Mouse (Mus musculus): Measurements from ENCODE around the gene Cnnm2. TPM values are rescaled to one million over a fixed set of nuclear protein-coding genes. Genes with fewer than 3 reads are reported as not detected.
A peak's percentile ranks its signal among the peaks of the same experiment; 100 is the strongest.

Gene Cnnm2
- polyA plus RNA-seq, 1 experiment, result 8.1 TPM

DNA sequence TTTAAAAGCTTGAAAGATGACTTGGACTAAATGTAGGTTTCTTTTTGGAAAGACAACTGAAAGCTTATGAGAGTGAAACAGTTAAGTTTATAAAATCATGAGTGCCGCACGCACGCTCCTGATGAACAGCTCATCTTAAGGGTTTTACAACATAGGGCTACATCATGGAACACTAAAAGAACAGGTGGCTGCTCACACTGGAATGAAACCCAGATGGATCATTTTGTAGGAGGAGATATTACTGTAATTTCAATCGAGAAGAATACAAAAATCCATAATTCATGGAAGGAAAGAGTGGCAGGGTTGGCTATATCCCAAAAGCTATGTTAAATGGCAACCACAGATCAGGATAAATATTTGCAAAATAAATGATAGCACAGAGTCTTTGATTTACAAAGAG is 61.1 kb downstream of the Cnnm2 start:
- TF ChIP-seq REST (IDR thresholded peaks at IDR 0.05; ENCODE audit: insufficient read depth, insufficient read length), result no peak
- TF ChIP-seq TCF3 (IDR thresholded peaks at IDR 0.05; ENCODE audit: insufficient read length, low read depth), result no peak
- no peak for TF ChIP-seq POLR2A (IDR thresholded peaks at IDR 0.05; ENCODE audit: insufficient read length, low read depth)
- TF ChIP-seq MYOG (IDR thresholded peaks at IDR 0.05; ENCODE audit: control insufficient read depth in 1 of 3, insufficient read depth in 1 of 3, insufficient read length in 2 of 3, low read depth in 2 of 3), result no peak
- no peak for TF ChIP-seq SRF (IDR thresholded peaks at IDR 0.05; ENCODE audit: control insufficient read depth, insufficient read length, low read depth)
- TF ChIP-seq TCF12 (IDR thresholded peaks at IDR 0.05; ENCODE audit: insufficient read depth, poor library complexity, severe bottlenecking), result no peak
- no peak for TF ChIP-seq CEBPB (IDR thresholded peaks at IDR 0.05; ENCODE audit: insufficient read depth, poor library complexity, severe bottlenecking)
- no peak for TF ChIP-seq MYOD1 (IDR thresholded peaks at IDR 0.05; ENCODE audit: control insufficient read depth in 1 of 3, insufficient read length in 2 of 3, low read depth in 2 of 3)
- H3K27me3 ChIP-seq (ENCODE audit: control insufficient read depth, insufficient read depth, insufficient read length), result no peaks in the 10 kb centered on the region
- H3K36me3 ChIP-seq (ENCODE audit: control insufficient read depth, insufficient read depth), result no peaks in the 10 kb centered on the region
- no peak overlapping the region for H3K4me2 ChIP-seq (ENCODE audit: low read depth)
- no peak overlapping the region for H3K4me3 ChIP-seq
- no peaks in the 10 kb centered on the region for H3K79me2 ChIP-seq (ENCODE audit: control insufficient read depth, insufficient read depth)
- H3ac ChIP-seq (ENCODE audit: control insufficient read depth, insufficient read length), result no peak overlapping the region

DNA sequence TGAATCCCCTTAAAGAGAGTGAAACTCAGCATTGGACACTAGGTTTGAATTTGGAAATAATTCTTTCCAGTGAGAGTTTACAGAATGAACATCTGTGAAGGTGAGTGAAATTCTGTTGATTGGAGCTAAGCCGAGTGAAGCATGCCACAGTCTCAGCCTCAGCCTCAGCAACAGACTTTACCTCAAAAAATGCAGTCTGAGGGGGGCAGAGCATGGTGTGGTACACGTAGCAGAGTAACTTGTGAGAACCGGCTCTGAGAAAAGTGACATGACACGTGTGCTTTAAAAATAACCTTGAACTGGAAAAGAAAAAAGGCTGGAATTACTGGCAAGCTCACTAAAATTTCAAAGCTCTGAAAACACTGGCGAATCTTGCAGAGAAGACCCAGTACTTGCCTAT is 62.4 kb downstream of the Cnnm2 start:
- Histone ChIP-seq H3K36me3 (ENCODE audit: control insufficient read depth, insufficient read depth) (no peaks in the 10 kb centered on the region), H3K4me3 (no peak overlapping the region), H3ac (ENCODE audit: control insufficient read depth, insufficient read length) (no peak overlapping the region), H3K79me2 (ENCODE audit: control insufficient read depth, insufficient read depth) (no peaks in the 10 kb centered on the region), H3K27me3 (ENCODE audit: control insufficient read depth, insufficient read depth, insufficient read length) (no peaks in the 10 kb centered on the region), H3K4me2 (ENCODE audit: low read depth) (no peak overlapping the region)
- no peak for TF ChIP-seq TCF12 (IDR thresholded peaks at IDR 0.05; ENCODE audit: insufficient read depth, poor library complexity, severe bottlenecking)
- TF ChIP-seq SRF (IDR thresholded peaks at IDR 0.05; ENCODE audit: control insufficient read depth, insufficient read length, low read depth), result no peak
- no peak for TF ChIP-seq REST (IDR thresholded peaks at IDR 0.05; ENCODE audit: insufficient read depth, insufficient read length)
- TF ChIP-seq MYOG (IDR thresholded peaks at IDR 0.05; ENCODE audit: control insufficient read depth in 1 of 3, insufficient read depth in 1 of 3, insufficient read length in 2 of 3, low read depth in 2 of 3), result no peak
- no peak for TF ChIP-seq POLR2AphosphoS2 (IDR thresholded peaks at IDR 0.05; ENCODE audit: insufficient read length, low read depth)
- no peak for TF ChIP-seq MAX (IDR thresholded peaks at IDR 0.05; ENCODE audit: low read depth)
- no peak for TF ChIP-seq MYOD1 (IDR thresholded peaks at IDR 0.05; ENCODE audit: control insufficient read depth in 1 of 3, insufficient read length in 2 of 3, low read depth in 2 of 3)
- no peak for TF ChIP-seq TCF3 (IDR thresholded peaks at IDR 0.05; ENCODE audit: insufficient read length, low read depth)
- no peak for TF ChIP-seq E2F4 (IDR thresholded peaks at IDR 0.05; ENCODE audit: insufficient read depth)
- no peak for TF ChIP-seq USF1 (IDR thresholded peaks at IDR 0.05; ENCODE audit: low read depth)
- TF ChIP-seq POLR2A (IDR thresholded peaks at IDR 0.05; ENCODE audit: insufficient read length, low read depth), result no peak
- TF ChIP-seq CEBPB (IDR thresholded peaks at IDR 0.05; ENCODE audit: insufficient read depth, poor library complexity, severe bottlenecking), result no peak

DNA sequence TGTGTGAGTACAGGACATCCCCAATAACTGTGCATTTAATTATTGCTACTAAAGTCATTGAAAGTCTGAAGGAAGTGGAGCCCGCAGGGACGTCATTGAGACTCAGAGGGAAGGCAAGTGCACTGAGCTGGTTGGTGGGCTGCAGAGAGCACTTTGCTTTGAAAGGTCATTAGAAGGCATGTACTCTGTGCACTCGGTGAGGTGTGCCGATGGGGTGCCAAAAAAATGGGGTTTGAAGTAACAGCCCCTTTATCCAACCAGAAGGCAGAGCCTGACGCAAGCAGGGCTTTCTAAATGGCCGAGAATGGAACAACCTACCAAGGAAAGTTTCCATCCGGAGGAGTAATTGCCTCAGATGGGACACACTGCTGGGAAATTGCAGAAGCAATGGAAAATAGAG is 63.5 kb downstream of the Cnnm2 start:
- TF ChIP-seq POLR2AphosphoS2 (IDR thresholded peaks at IDR 0.05; ENCODE audit: insufficient read length, low read depth) (no peak), CEBPB (IDR thresholded peaks at IDR 0.05; ENCODE audit: insufficient read depth, poor library complexity, severe bottlenecking) (no peak), REST (IDR thresholded peaks at IDR 0.05; ENCODE audit: insufficient read depth, insufficient read length) (no peak), TCF3 (IDR thresholded peaks at IDR 0.05; ENCODE audit: insufficient read length, low read depth) (no peak), SRF (IDR thresholded peaks at IDR 0.05; ENCODE audit: control insufficient read depth, insufficient read length, low read depth) (no peak), TCF12 (IDR thresholded peaks at IDR 0.05; ENCODE audit: insufficient read depth, poor library complexity, severe bottlenecking) (no peak), MAX (IDR thresholded peaks at IDR 0.05; ENCODE audit: low read depth) (no peak), MYOD1 (IDR thresholded peaks at IDR 0.05; ENCODE audit: control insufficient read depth in 1 of 3, insufficient read length in 2 of 3, low read depth in 2 of 3) (no peak), E2F4 (IDR thresholded peaks at IDR 0.05; ENCODE audit: insufficient read depth) (no peak), POLR2A (IDR thresholded peaks at IDR 0.05; ENCODE audit: insufficient read length, low read depth) (no peak), USF1 (IDR thresholded peaks at IDR 0.05; ENCODE audit: low read depth) (no peak), MYOG (IDR thresholded peaks at IDR 0.05; ENCODE audit: control insufficient read depth in 1 of 3, insufficient read depth in 1 of 3, insufficient read length in 2 of 3, low read depth in 2 of 3) (no peak)
- H3K4me2 ChIP-seq (ENCODE audit: low read depth), result no peak overlapping the region
- no peak overlapping the region for H3K4me3 ChIP-seq
- H3K79me2 ChIP-seq (ENCODE audit: control insufficient read depth, insufficient read depth), result no peaks in the 10 kb centered on the region
- no peaks in the 10 kb centered on the region for H3K27me3 ChIP-seq (ENCODE audit: control insufficient read depth, insufficient read depth, insufficient read length)
- no peak overlapping the region for H3ac ChIP-seq (ENCODE audit: control insufficient read depth, insufficient read length)
- H3K36me3 ChIP-seq (ENCODE audit: control insufficient read depth, insufficient read depth), result no peaks in the 10 kb centered on the region

DNA sequence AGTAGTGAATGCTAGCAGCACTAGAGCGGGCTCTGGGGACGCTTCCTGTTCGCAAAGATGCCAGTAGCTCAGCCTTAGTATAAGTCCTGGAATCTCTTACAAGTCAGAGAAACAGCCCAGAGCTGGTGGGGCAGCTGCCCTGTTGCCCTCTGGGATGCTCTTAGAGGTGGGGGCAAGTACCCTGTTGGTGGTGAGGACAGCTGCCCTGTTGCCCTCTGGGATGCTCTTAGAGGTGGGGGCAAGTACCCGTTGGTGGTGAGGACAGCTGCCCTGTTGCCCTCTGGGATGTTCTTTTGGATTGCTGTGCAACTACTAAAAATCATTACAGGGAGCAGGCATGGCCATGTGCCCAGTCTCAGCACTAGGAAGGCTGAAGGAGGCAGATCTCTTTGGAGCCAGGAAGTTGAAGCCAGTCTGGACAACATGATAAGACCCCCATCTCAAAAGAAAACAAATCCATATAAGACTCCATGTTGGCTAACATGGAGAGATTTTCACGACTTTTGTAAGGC is 66.3 kb downstream of the Cnnm2 start:
- H3K4me2 ChIP-seq (ENCODE audit: low read depth), result no peak overlapping the region
- H3K36me3 ChIP-seq (ENCODE audit: control insufficient read depth, insufficient read depth), result no peaks in the 10 kb centered on the region
- H3K27me3 ChIP-seq (ENCODE audit: control insufficient read depth, insufficient read depth, insufficient read length), result no peaks in the 10 kb centered on the region
- H3ac ChIP-seq (ENCODE audit: control insufficient read depth, insufficient read length), result no peak overlapping the region
- TF ChIP-seq E2F4 (IDR thresholded peaks at IDR 0.05; ENCODE audit: insufficient read depth) (no peak), MYOG (IDR thresholded peaks at IDR 0.05; ENCODE audit: control insufficient read depth in 1 of 3, insufficient read depth in 1 of 3, insufficient read length in 2 of 3, low read depth in 2 of 3) (peak in 1 of 3 experiments; percentile 53), MYOD1 (IDR thresholded peaks at IDR 0.05; ENCODE audit: control insufficient read depth in 1 of 3, insufficient read length in 2 of 3, low read depth in 2 of 3) (peak in 1 of 3 experiments; percentile 33), POLR2A (IDR thresholded peaks at IDR 0.05; ENCODE audit: insufficient read length, low read depth) (no peak)
- H3K79me2 ChIP-seq (ENCODE audit: control insufficient read depth, insufficient read depth), result no peaks in the 10 kb centered on the region
- H3K4me3 ChIP-seq, result no peak overlapping the region

DNA sequence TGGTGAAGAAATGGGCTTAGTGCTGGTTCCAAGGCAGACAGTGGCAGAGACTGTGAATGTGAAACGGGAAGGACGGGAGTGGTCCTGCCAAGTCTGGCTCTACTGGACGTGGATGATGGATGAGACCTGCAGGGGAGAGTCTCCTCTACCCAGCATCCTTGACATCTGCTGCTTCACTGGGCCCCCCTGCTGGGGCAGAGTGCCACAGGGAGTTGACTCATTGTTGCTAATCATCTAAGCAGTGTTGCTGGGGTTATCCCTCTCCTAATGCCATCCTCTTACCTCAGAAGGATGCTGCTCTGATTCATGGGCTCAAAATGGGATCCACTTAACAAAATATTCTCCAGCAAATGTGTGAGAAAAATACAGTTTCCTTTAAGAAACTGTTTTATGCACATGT is 67.6 kb downstream of the Cnnm2 start:
- Histone ChIP-seq H3K36me3 (ENCODE audit: control insufficient read depth, insufficient read depth) (no peaks in the 10 kb centered on the region), H3ac (ENCODE audit: control insufficient read depth, insufficient read length) (no peak overlapping the region), H3K27me3 (ENCODE audit: control insufficient read depth, insufficient read depth, insufficient read length) (no peaks in the 10 kb centered on the region), H3K4me2 (ENCODE audit: low read depth) (peak overlapping the region; percentile 7), H3K4me3 (no peak overlapping the region), H3K79me2 (ENCODE audit: control insufficient read depth, insufficient read depth) (no peaks in the 10 kb centered on the region)
- TF ChIP-seq MYOG (IDR thresholded peaks at IDR 0.05; ENCODE audit: control insufficient read depth in 1 of 3, insufficient read depth in 1 of 3, insufficient read length in 2 of 3, low read depth in 2 of 3), result no peak
- no peak for TF ChIP-seq MAX (IDR thresholded peaks at IDR 0.05; ENCODE audit: low read depth)
- TF ChIP-seq TCF3 (IDR thresholded peaks at IDR 0.05; ENCODE audit: insufficient read length, low read depth), result no peak
- no peak for TF ChIP-seq POLR2AphosphoS2 (IDR thresholded peaks at IDR 0.05; ENCODE audit: insufficient read length, low read depth)
- no peak for TF ChIP-seq TCF12 (IDR thresholded peaks at IDR 0.05; ENCODE audit: insufficient read depth, poor library complexity, severe bottlenecking)
- TF ChIP-seq MYOD1 (IDR thresholded peaks at IDR 0.05; ENCODE audit: control insufficient read depth in 1 of 3, insufficient read length in 2 of 3, low read depth in 2 of 3), result no peak
- TF ChIP-seq REST (IDR thresholded peaks at IDR 0.05; ENCODE audit: insufficient read depth, insufficient read length), result no peak
- TF ChIP-seq CEBPB (IDR thresholded peaks at IDR 0.05; ENCODE audit: insufficient read depth, poor library complexity, severe bottlenecking), result no peak
- TF ChIP-seq USF1 (IDR thresholded peaks at IDR 0.05; ENCODE audit: low read depth), result no peak
- no peak for TF ChIP-seq POLR2A (IDR thresholded peaks at IDR 0.05; ENCODE audit: insufficient read length, low read depth)
- no peak for TF ChIP-seq E2F4 (IDR thresholded peaks at IDR 0.05; ENCODE audit: insufficient read depth)
- no peak for TF ChIP-seq SRF (IDR thresholded peaks at IDR 0.05; ENCODE audit: control insufficient read depth, insufficient read length, low read depth)
